Mouse (Mus musculus): ENCODE results near the gene Zup1. TPM values are rescaled to one million over a fixed set of nuclear protein-coding genes. Genes with fewer than 3 reads are reported as not detected.
"Not testable (repeated sequence)": the region's sequence is repeated elsewhere in the genome, so short reads cannot be mapped to it uniquely, and the experiment has no call there.

Gene Zup1
- polyA plus RNA-seq, 1 experiment = 12.0 TPM

DNA sequence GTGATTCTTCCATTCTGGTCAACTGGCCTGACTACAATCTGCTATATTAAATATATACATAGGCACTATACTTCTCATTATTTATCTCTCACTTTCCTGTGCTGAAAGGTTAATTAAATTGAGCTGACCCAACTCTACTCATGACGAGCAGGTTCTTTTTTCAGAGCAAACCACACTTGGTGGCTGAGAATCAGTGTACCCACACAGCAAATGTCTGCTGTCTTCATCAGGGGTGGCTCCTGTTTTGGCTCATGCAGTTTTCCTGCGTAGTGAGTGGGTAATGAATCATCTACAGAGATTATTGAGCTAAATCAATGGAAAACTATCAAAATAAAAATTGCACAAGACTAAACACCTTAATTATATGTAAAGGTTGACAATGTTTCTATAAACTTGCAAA lies 4.7 kb downstream of the Zup1 start:
- DNase-seq = no peak
- Histone ChIP-seq H3K4me1 (replicated peaks; ENCODE audit: control insufficient read depth, insufficient read depth, low read length) (no peaks in the 10 kb centered on the region), H3K4me3 (ENCODE audit: control insufficient read depth, insufficient read depth, low read length) (no peak overlapping the region), H3K27me3 (ENCODE audit: control insufficient read depth, insufficient read depth, low read length) (no peaks in the 10 kb centered on the region), H3K36me3 (ENCODE audit: control insufficient read depth, insufficient read depth, low read length) (peaks cover 37% of the 10 kb centered on the region), H3K27ac (ENCODE audit: control insufficient read depth, insufficient read depth, low read length) (no peak overlapping the region)
- WGBS = 90% methylated on average over 2 of the region's 2 CpGs
- TF ChIP-seq POLR2A (IDR thresholded peaks at IDR 0.05; ENCODE audit: control insufficient read depth, extremely low read depth, insufficient read depth, low read length, poor library complexity) (no peak), CTCF (IDR thresholded peaks at IDR 0.05; ENCODE audit: borderline replicate concordance, control insufficient read depth, extremely low read depth, insufficient read depth, low read length, poor library complexity) (no peak)

- no peak for TF ChIP-seq CTCF (IDR thresholded peaks at IDR 0.05; ENCODE audit: borderline replicate concordance, control insufficient read depth, extremely low read depth, insufficient read depth, low read length, poor library complexity)
- TF ChIP-seq POLR2A (IDR thresholded peaks at IDR 0.05; ENCODE audit: control insufficient read depth, extremely low read depth, insufficient read depth, low read length, poor library complexity) = no peak
- Histone ChIP-seq H3K4me3 (ENCODE audit: control insufficient read depth, insufficient read depth, low read length) (no peak overlapping the region), H3K27me3 (ENCODE audit: control insufficient read depth, insufficient read depth, low read length) (no peaks in the 10 kb centered on the region), H3K4me1 (replicated peaks; ENCODE audit: control insufficient read depth, insufficient read depth, low read length) (no peaks in the 10 kb centered on the region), H3K27ac (ENCODE audit: control insufficient read depth, insufficient read depth, low read length) (no peak overlapping the region), H3K36me3 (ENCODE audit: control insufficient read depth, insufficient read depth, low read length) (peaks cover 43% of the 10 kb centered on the region)
- 97% methylated on average over 3 of the region's 3 CpGs for WGBS
- DNase-seq = no peak
These were observed 5.7 kb downstream of the Zup1 start for GRCm38 (mm10) chr10:33945390-33945789.

- no peak overlapping the region for H3K27ac ChIP-seq (ENCODE audit: control insufficient read depth, insufficient read depth, low read length)
- H3K36me3 ChIP-seq (ENCODE audit: control insufficient read depth, insufficient read depth, low read length) = peaks cover 50% of the 10 kb centered on the region
- DNase-seq = no peak
- TF ChIP-seq CTCF (IDR thresholded peaks at IDR 0.05; ENCODE audit: borderline replicate concordance, control insufficient read depth, extremely low read depth, insufficient read depth, low read length, poor library complexity) (no peak), POLR2A (IDR thresholded peaks at IDR 0.05; ENCODE audit: control insufficient read depth, extremely low read depth, insufficient read depth, low read length, poor library complexity) (no peak)
- H3K4me3 ChIP-seq (ENCODE audit: control insufficient read depth, insufficient read depth, low read length) = no peak overlapping the region
- no peaks in the 10 kb centered on the region for H3K4me1 ChIP-seq (replicated peaks; ENCODE audit: control insufficient read depth, insufficient read depth, low read length)
- H3K27me3 ChIP-seq (ENCODE audit: control insufficient read depth, insufficient read depth, low read length) = no peaks in the 10 kb centered on the region
These were observed 10.4 kb downstream of the Zup1 start for GRCm38 (mm10) chr10:33940702-33941101.

DNA sequence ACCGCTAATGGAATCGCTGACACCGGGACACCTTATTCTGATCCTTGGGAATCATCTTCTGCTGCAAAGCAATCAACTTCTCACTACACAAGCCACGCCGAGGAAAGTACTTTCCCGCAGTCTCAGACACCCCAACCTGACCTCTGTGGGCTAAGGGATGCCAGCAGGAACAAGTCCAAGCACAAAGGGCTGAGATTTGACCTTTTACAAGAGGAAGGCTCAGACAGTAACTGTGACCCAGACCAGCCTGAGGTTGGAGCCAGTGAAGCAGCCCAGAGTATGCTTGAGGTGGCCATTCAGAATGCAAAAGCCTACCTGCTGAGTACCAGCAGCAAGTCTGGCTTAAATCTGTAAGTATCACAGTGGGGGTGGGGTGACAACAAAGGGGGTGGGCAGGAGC lies 45.6 kb downstream of the Zup1 start:
- H3K4me3 ChIP-seq (ENCODE audit: control insufficient read depth, insufficient read depth, low read length) = no peak overlapping the region
- no peak overlapping the region for H3K27ac ChIP-seq (ENCODE audit: control insufficient read depth, insufficient read depth, low read length)
- DNase-seq = no peak
- H3K36me3 ChIP-seq (ENCODE audit: control insufficient read depth, insufficient read depth, low read length) = no peaks in the 10 kb centered on the region
- TF ChIP-seq POLR2A (IDR thresholded peaks at IDR 0.05; ENCODE audit: control insufficient read depth, extremely low read depth, insufficient read depth, low read length, poor library complexity) = no peak
- TF ChIP-seq CTCF (IDR thresholded peaks at IDR 0.05; ENCODE audit: borderline replicate concordance, control insufficient read depth, extremely low read depth, insufficient read depth, low read length, poor library complexity) = no peak
- H3K27me3 ChIP-seq (ENCODE audit: control insufficient read depth, insufficient read depth, low read length) = no peaks in the 10 kb centered on the region; the same call in 1 of the 2 replicates
- 16% methylated on average over 6 of the region's 6 CpGs for WGBS
- H3K4me1 ChIP-seq (replicated peaks; ENCODE audit: control insufficient read depth, insufficient read depth, low read length) = no peaks in the 10 kb centered on the region

GRCm38 (mm10) chr10:33904530-33905481 lies 46.3 kb downstream of the Zup1 start, which contains the start of gene Rsph4a:
Gene Rsph4a, plus strand, starts transcription at chr10:33905111.
- 10% methylated on average over 17 of the region's 17 CpGs for WGBS
- Histone ChIP-seq H3K36me3 (ENCODE audit: control insufficient read depth, insufficient read depth, low read length) (no peaks in the 10 kb centered on the region), H3K27ac (ENCODE audit: control insufficient read depth, insufficient read depth, low read length) (no peak within 1 kb of the TSS), H3K27me3 (ENCODE audit: control insufficient read depth, insufficient read depth, low read length) (no peaks in the 10 kb centered on the region; the same call in 1 of the 2 replicates), H3K4me3 (ENCODE audit: control insufficient read depth, insufficient read depth, low read length) (no peak within 1 kb of the TSS), H3K4me1 (replicated peaks; ENCODE audit: control insufficient read depth, insufficient read depth, low read length) (no peaks in the 10 kb centered on the region)
- no peak for DNase-seq
- TF ChIP-seq POLR2A (IDR thresholded peaks at IDR 0.05; ENCODE audit: control insufficient read depth, extremely low read depth, insufficient read depth, low read length, poor library complexity) (no peak), CTCF (IDR thresholded peaks at IDR 0.05; ENCODE audit: borderline replicate concordance, control insufficient read depth, extremely low read depth, insufficient read depth, low read length, poor library complexity) (no peak)

DNA sequence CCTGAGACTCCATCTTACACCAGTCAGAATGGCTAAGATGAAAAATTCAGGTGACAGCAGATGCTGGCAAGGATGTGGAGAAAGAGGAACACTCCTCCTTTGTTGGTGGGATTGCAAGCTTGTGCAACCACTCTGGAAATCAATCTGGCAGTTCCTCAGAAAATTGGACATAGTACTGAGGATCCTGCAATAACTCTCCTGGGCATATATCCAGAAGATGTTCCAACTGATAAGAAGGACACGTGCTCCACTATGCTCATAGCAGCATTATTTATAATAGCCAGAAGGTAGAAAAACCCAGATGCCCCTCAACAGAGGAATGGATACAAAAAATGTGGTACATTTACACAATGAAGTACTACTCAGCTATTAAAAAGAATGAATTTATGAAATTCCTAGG lies 49.5 kb downstream of the Zup1 start:
- 82% methylated on average over 1 of the region's 1 CpGs for WGBS
- not testable (repeated sequence) for H3K27me3 ChIP-seq (ENCODE audit: control insufficient read depth, insufficient read depth, low read length); H3K4me3 ChIP-seq (ENCODE audit: control insufficient read depth, insufficient read depth, low read length); H3K36me3 ChIP-seq (ENCODE audit: control insufficient read depth, insufficient read depth, low read length); H3K27ac ChIP-seq (ENCODE audit: control insufficient read depth, insufficient read depth, low read length); H3K4me1 ChIP-seq (replicated peaks; ENCODE audit: control insufficient read depth, insufficient read depth, low read length); DNase-seq

GRCm38 (mm10) chr10:33882411-33882810 lies 68.7 kb downstream of the Zup1 start:
- H3K36me3 ChIP-seq (ENCODE audit: control insufficient read depth, insufficient read depth, low read length); H3K4me1 ChIP-seq (replicated peaks; ENCODE audit: control insufficient read depth, insufficient read depth, low read length); H3K27ac ChIP-seq (ENCODE audit: control insufficient read depth, insufficient read depth, low read length); H3K4me3 ChIP-seq (ENCODE audit: control insufficient read depth, insufficient read depth, low read length); H3K27me3 ChIP-seq (ENCODE audit: control insufficient read depth, insufficient read depth, low read length); DNase-seq: not testable (repeated sequence)
- WGBS = 89% methylated on average over 2 of the region's 2 CpGs

Measured in thymus, adult 2 months (tissue).